Mouse (Mus musculus) cortical plate, adult 2 months (tissue): ENCODE data around the gene Tmed5. TPM values are rescaled to one million over a fixed set of nuclear protein-coding genes. Genes with fewer than 3 reads are reported as not detected.

ENCODE experiments used
- H3K27ac ChIP-seq: fragments of 200-500 bp; 2 replicates; pipeline ENCODE4 v1.5.1; 2012; ENCODE audit warnings: low read length, control low read depth, inconsistent platforms; ENCODE audit not compliant: insufficient read depth
- H3K4me1 ChIP-seq: fragments of 200-500 bp; 2 replicates; pipeline ENCODE4 v1.6.1; 2011; ENCODE audit warnings: low read length; ENCODE audit not compliant: control insufficient read depth, insufficient read depth
- H3K4me3 ChIP-seq: fragments of 200-500 bp; 2 replicates; pipeline ENCODE4 v1.5.1; 2011; ENCODE audit warnings: mild to moderate bottlenecking, low read length, control low read depth; ENCODE audit not compliant: insufficient read depth
- CTCF ChIP-seq: fragments of 200-500 bp; IDR thresholded peaks from 2 replicates; pipeline ENCODE4 v1.5.1; 2011; ENCODE audit warnings: mild to moderate bottlenecking, control low read depth, low read length; ENCODE audit not compliant: insufficient read depth; ENCODE audit errors: extremely low read depth
- POLR2A ChIP-seq: fragments of 200-500 bp; IDR thresholded peaks from 2 replicates; pipeline ENCODE4 v1.6.1; 2011; ENCODE audit warnings: mild to moderate bottlenecking, low read length, control low read depth; ENCODE audit not compliant: insufficient read depth; ENCODE audit errors: extremely low read depth
- polyA plus RNA-seq: library from polyadenylated mRNA; depleted of rRNA; stranded (reverse); fragments of >200 nt; gene quantifications from 2 replicates; pipeline ENCODE4 v1.2.3, GENCODE M21; 2012; rRNA removed

The Tmed5 gene
- polyA plus RNA-seq, 1 experiment, result 21.2 TPM

GRCm38 (mm10) chr5:108060413-108060812 is 72.0 kb downstream of the Tmed5 start:
- TF ChIP-seq CTCF (no peak), POLR2A (no peak)
- H3K4me1 ChIP-seq, result no peaks in the 10 kb centered on the region
- no peak overlapping the region for H3K27ac ChIP-seq
- no peak overlapping the region for H3K4me3 ChIP-seq

Other genes starting within 250 kb of the Tmed5 start
- 82.5 and 92.9 TPM in 2 replicates for gene Rpl5, start 232.1 kb downstream of the Tmed5 start, polyA plus RNA-seq
- gene Fam69a, start 145.5 kb downstream of the Tmed5 start, polyA plus RNA-seq, result 17.3 and 19.7 TPM in 2 replicates
- 53.8 and 54.4 TPM in 2 replicates for gene Mtf2, start 66.9 kb downstream of the Tmed5 start, polyA plus RNA-seq
- gene Ccdc18, start 255 bp upstream of the Tmed5 start, polyA plus RNA-seq, result 0.44 and 0.61 TPM in 2 replicates
- gene Dr1, start 136.3 kb upstream of the Tmed5 start, polyA plus RNA-seq, result 24.7 and 25.2 TPM in 2 replicates
- gene Pigg, start 180.0 kb upstream of the Tmed5 start, polyA plus RNA-seq, result 8.3 and 8.7 TPM in 2 replicates
- gene Gm42517, start 235.3 kb upstream of the Tmed5 start, polyA plus RNA-seq, result 57.7 and 58.3 TPM in 2 replicates